Mouse (Mus musculus) 416B (cell line): ENCODE measurements at regions not wholly inside any gene's neighbourhood (a gene's known extent, or its start where the extent isn't known, plus 50 kb on each side); places are given as distances from the start of the nearest gene placed in this dataset.

Experiments used
- DNase-seq: peaks from one replicate; pipeline ENCODE4 v3.0.0; 2011; ENCODE audit warnings: low read depth

DNA sequence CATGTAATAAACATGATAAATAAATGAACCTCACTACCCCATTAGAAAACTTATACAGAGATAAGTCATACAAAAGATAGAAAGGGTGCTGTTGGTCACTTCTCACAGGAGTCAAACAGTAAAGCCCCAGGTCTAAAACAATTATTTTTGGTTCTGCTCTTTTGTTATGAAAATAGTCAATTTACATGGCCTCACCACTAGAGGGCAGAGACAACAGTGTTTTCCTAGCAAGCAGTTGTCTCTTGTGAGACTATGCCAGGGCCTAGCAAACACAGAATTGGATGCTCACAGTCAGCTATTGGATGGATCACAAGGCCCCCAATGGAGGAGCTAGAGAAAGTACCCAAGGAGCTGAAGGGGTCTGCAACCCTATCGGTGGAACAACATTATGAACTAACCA is 96.3 kb upstream of the 4930550L24Rik start:
- peak; percentile 8 for DNase-seq
